Mouse (Mus musculus) hindbrain, embryonic 11.5 days (tissue): ENCODE results near the gene 3425401B19Rik. TPM values are rescaled to one million over a fixed set of nuclear protein-coding genes. Genes with fewer than 3 reads are reported as not detected.

Experiments used
- ATAC-seq: fragments of 200-750 bp; cut with Nextera tagmentation; 2 replicates; pipeline ENCODE4 v1.8.0; 2017; ENCODE audit warnings: mild to moderate bottlenecking, moderate TSS enrichment, moderate library complexity; ENCODE audit not compliant: low FRiP score
- DNase-seq: peaks from one replicate; pipeline ENCODE4 v3.0.0-alpha.2; 2015; ENCODE audit warnings: low spot score
- H3K27ac ChIP-seq: fragments of 300-500 bp; sonication (generic); 2 replicates; pipeline ENCODE4 v1.5.1; 2014; ENCODE audit warnings: mild to moderate bottlenecking, low read depth, low read length
- H3K27me3 ChIP-seq: fragments of 300-500 bp; sonication (generic); 2 replicates; pipeline ENCODE4 v1.6.1; 2014; ENCODE audit warnings: mild to moderate bottlenecking, low read length, moderate library complexity, mixed read lengths; ENCODE audit not compliant: control insufficient read depth, insufficient read depth
- H3K36me3 ChIP-seq: fragments of 300-500 bp; sonication (generic); 2 replicates; pipeline ENCODE4 v1.6.1; 2014; ENCODE audit warnings: mild to moderate bottlenecking, low read length, moderate library complexity, mixed read lengths; ENCODE audit not compliant: control insufficient read depth, insufficient read depth
- H3K4me1 ChIP-seq: fragments of 300-500 bp; sonication (generic); replicated peaks from 2 replicates; pipeline ENCODE4 v1.6.1; 2014; ENCODE audit warnings: low read length, mixed read lengths; ENCODE audit not compliant: control insufficient read depth, insufficient read depth
- H3K4me2 ChIP-seq: fragments of 300-500 bp; sonication (generic); replicated peaks from 2 replicates; pipeline ENCODE4 v1.6.1; 2014; ENCODE audit warnings: mild to moderate bottlenecking, low read depth, low read length
- H3K4me3 ChIP-seq: fragments of 300-500 bp; sonication (generic); 2 replicates; pipeline ENCODE4 v1.5.1; 2014; ENCODE audit warnings: low read depth, low read length
- H3K9ac ChIP-seq: fragments of 300-500 bp; sonication (generic); 2 replicates; pipeline ENCODE4 v1.6.1; 2014; ENCODE audit warnings: low read depth, low read length
- H3K9me3 ChIP-seq: fragments of 300-500 bp; sonication (generic); 2 replicates; pipeline ENCODE4 v1.6.1; 2016; ENCODE audit warnings: low read length; ENCODE audit not compliant: control insufficient read depth
- WGBS: fragments of 180-500 bp; shearing (Covaris S2); extraction: QIAGEN DNeasy Blood & Tissue Kit; methylation state at CpG from one replicate; pipeline ENCODE4 v1.1.7; 2014; 5-methylcytosine and 5-hydroxymethylcytosine counted together
- polyA plus RNA-seq: library from polyadenylated mRNA; unstranded; fragments of >200 nt; fragmentation: Nextera tagmentation; extraction: Ambion mirVana; gene quantifications from 2 replicates; pipeline ENCODE4 v1.2.1, GENCODE M21; 2014

Gene 3425401B19Rik
- polyA plus RNA-seq, result 0.06 and 0.17 TPM in 2 replicates

DNA sequence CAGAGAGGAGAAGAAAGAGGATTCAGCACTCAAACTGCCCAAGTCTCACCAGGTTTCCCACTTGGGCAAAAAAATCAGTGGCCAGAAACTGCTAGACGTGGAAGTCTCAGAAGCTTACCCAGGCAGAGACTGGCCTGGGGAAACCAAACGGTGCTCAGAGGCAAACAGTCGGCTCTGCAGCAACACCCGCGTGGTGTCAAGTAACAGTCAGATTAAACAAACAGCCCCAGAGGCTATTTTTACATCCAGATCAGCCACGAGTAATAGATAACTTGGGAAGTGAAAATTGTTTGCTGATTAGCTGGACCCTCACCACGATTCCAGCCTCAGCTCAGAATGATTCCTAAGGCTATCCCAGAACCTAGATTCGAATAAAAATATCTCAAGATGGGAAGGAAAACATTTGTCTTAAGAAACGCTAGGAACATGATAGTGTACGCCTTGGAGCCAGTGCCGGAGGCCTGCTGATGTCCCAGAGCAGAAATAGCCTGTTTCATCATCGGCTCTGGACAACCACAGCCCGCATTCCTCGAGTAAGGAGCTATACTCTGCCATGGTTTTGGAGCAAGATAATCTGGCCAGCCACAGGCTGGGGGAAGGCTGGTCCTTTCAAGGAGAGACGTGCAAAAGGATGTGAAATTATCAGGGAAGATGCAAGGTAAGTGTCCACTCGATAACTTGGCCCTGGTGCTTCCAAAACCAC lies at the start of gene 3425401B19Rik:
Gene 3425401B19Rik (minus strand): TSS at position 170 of the 703 bp plus-strand sequence.
- DNase-seq, result no peak
- Histone ChIP-seq H3K4me1 (no peaks in the 10 kb centered on the region), H3K27ac (no peak within 1 kb of the TSS), H3K4me3 (no peak within 1 kb of the TSS), H3K9me3 (no peaks in the 10 kb centered on the region), H3K27me3 (no peaks in the 10 kb centered on the region), H3K36me3 (no peaks in the 10 kb centered on the region), H3K4me2 (no peak within 1 kb of the TSS), H3K9ac (no peak within 1 kb of the TSS)
- WGBS, result 64% methylated on average over 16 of the region's 16 CpGs
- no peak for ATAC-seq

GRCm38 (mm10) chr14:32732961-32733360 lies 47.9 kb upstream of the 3425401B19Rik start:
- no peaks in the 10 kb centered on the region for H3K36me3 ChIP-seq
- no peak for ATAC-seq
- no peak overlapping the region for H3K27ac ChIP-seq
- 41% methylated on average over 6 of the region's 6 CpGs for WGBS
- H3K4me1 ChIP-seq, result no peaks in the 10 kb centered on the region
- no peaks in the 10 kb centered on the region for H3K27me3 ChIP-seq
- no peak overlapping the region for H3K4me2 ChIP-seq
- no peak for DNase-seq
- no peak overlapping the region for H3K9ac ChIP-seq
- H3K4me3 ChIP-seq, result no peak overlapping the region
- no peaks in the 10 kb centered on the region for H3K9me3 ChIP-seq

DNA sequence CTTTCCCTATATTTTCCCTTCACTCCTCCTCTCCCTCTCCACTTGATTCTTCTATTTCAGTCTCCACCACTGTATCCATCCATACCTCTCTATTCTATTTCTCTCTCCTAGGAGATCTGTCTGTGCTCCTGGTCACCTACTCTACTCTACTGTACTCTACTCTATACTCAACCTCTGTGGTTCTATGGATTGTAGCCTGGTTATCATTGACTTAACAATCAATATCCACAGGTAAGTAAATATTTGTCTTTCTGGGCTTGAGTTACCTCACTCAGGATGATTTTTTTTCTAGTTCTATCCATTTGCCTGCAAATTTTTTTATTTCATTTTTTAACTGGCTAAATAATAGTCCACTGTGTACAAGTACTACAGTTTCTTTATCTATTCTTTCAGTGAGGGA lies 41.8 kb upstream of the 3425401B19Rik start:
- no peaks in the 10 kb centered on the region for H3K4me1 ChIP-seq
- no peak overlapping the region for H3K9ac ChIP-seq
- H3K36me3 ChIP-seq, result no peaks in the 10 kb centered on the region
- no peak overlapping the region for H3K4me3 ChIP-seq
- DNase-seq (no peak), ATAC-seq (no peak)
- H3K27me3 ChIP-seq, result no peaks in the 10 kb centered on the region
- no peak overlapping the region for H3K4me2 ChIP-seq
- H3K9me3 ChIP-seq, result no peaks in the 10 kb centered on the region
- H3K27ac ChIP-seq, result no peak overlapping the region

DNA sequence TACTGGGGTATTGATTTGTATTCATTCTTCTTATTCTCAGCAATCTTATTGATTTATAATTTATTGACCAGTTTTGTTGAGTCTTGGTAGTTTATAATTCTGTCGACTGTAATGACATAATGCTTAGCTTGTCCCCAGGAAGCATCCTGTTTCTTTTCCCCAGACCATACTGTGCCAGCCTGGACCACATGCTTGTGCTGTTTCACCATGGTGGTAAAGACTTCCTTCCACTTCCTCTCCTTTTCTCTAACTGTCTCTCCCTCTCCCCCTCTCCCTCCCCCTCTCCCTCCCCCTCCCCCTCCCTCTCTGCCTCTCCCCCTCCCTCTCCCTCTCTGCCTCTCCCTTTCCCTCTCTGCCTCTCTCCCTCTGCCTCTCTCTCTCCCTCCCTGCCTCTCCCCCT lies 36.4 kb upstream of the 3425401B19Rik start:
- H3K4me2 ChIP-seq, result no peak overlapping the region
- ATAC-seq (no peak), DNase-seq (no peak)
- H3K9me3 ChIP-seq, result no peaks in the 10 kb centered on the region
- H3K9ac ChIP-seq, result no peak overlapping the region
- no peak overlapping the region for H3K4me3 ChIP-seq
- H3K36me3 ChIP-seq, result no peaks in the 10 kb centered on the region
- H3K4me1 ChIP-seq, result no peaks in the 10 kb centered on the region
- no peak overlapping the region for H3K27ac ChIP-seq
- no peaks in the 10 kb centered on the region for H3K27me3 ChIP-seq
- 50% methylated on average over 1 of the region's 1 CpGs for WGBS

DNA sequence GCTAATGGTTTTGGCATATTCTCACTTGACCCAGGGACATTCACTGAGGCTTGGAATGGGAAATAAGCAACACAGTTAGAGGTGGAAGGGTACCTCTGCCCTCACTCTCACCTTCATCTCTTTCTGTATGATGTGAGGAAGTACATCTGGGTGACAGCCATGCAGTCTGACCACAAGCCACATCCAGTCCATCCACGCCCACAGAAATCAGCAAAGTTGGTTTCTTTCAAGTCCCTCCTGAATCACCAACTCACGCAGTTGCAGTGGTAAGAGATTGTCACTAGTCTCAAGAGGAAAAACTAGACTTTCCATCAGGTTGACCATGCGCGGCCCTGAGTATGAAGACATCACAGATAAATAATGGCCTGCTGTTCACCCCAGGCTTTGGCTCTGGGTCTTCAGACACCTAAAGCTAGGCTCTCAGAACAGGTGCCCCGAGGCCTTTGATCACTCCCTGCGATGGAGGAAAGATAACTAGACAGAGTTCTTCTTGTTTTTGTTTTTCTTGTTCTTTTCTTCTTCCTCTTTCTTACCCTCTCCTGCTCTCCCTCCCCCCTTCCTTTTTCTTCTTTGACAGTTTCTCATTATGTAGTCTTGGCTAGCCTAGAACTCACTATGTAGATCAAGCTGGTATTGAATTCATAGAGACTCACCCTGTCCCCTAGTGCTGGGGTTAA lies 31.8 kb upstream of the 3425401B19Rik start:
- 83% methylated on average over 6 of the region's 6 CpGs for WGBS
- Histone ChIP-seq H3K27ac (no peak overlapping the region), H3K4me3 (no peak overlapping the region), H3K4me1 (no peaks in the 10 kb centered on the region), H3K36me3 (no peaks in the 10 kb centered on the region), H3K9me3 (no peaks in the 10 kb centered on the region), H3K27me3 (no peaks in the 10 kb centered on the region), H3K4me2 (no peak overlapping the region), H3K9ac (no peak overlapping the region)
- DNase-seq (no peak), ATAC-seq (no peak)

DNA sequence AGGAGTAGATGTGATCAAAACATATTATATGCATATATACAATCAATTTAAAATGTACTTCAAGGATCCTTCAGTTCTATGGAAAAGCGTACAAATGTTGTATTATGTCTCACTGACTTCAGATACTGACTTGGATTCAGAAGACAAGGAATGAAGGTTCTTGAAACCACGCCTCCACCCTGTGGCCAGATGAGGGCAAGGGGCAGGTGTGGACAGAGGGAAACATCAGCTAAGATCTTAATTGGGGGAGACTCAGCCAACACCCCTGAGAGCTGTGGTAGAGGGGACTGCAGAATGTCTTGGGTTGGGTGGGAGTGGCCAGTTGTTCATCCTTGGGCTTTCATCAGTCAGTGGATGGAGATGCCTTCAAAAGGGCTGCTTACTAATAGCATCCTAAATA lies 30.4 kb upstream of the 3425401B19Rik start:
- Histone ChIP-seq H3K36me3 (no peaks in the 10 kb centered on the region), H3K4me3 (no peak overlapping the region), H3K9ac (no peak overlapping the region), H3K27me3 (no peaks in the 10 kb centered on the region), H3K9me3 (no peaks in the 10 kb centered on the region), H3K4me2 (no peak overlapping the region), H3K27ac (no peak overlapping the region), H3K4me1 (no peaks in the 10 kb centered on the region)
- ATAC-seq (no peak), DNase-seq (no peak)
- WGBS, result 90% methylated on average over 2 of the region's 2 CpGs

GRCm38 (mm10) chr14:32715076-32715475 lies 30.0 kb upstream of the 3425401B19Rik start:
- ATAC-seq (no peak), DNase-seq (no peak)
- no peak overlapping the region for H3K27ac ChIP-seq
- H3K4me2 ChIP-seq, result no peak overlapping the region
- H3K27me3 ChIP-seq, result no peaks in the 10 kb centered on the region
- no peaks in the 10 kb centered on the region for H3K4me1 ChIP-seq
- no peaks in the 10 kb centered on the region for H3K9me3 ChIP-seq
- no peak overlapping the region for H3K4me3 ChIP-seq
- no peaks in the 10 kb centered on the region for H3K36me3 ChIP-seq
- 89% methylated on average over 6 of the region's 6 CpGs for WGBS
- no peak overlapping the region for H3K9ac ChIP-seq

GRCm38 (mm10) chr14:32709861-32710260 lies 24.8 kb upstream of the 3425401B19Rik start:
- Histone ChIP-seq H3K36me3 (no peaks in the 10 kb centered on the region), H3K4me2 (no peak overlapping the region), H3K4me1 (no peaks in the 10 kb centered on the region), H3K4me3 (no peak overlapping the region), H3K27me3 (no peaks in the 10 kb centered on the region), H3K9ac (no peak overlapping the region), H3K27ac (no peak overlapping the region), H3K9me3 (no peaks in the 10 kb centered on the region)
- 95% methylated on average over 6 of the region's 6 CpGs for WGBS
- DNase-seq, result no peak
- no peak for ATAC-seq

GRCm38 (mm10) chr14:32708756-32709155 lies 23.7 kb upstream of the 3425401B19Rik start:
- DNase-seq (no peak), ATAC-seq (no peak)
- H3K36me3 ChIP-seq, result no peaks in the 10 kb centered on the region
- WGBS, result 78% methylated on average over 7 of the region's 7 CpGs
- H3K27ac ChIP-seq, result no peak overlapping the region
- H3K4me2 ChIP-seq, result no peak overlapping the region
- H3K4me3 ChIP-seq, result no peak overlapping the region
- H3K27me3 ChIP-seq, result no peaks in the 10 kb centered on the region
- H3K9me3 ChIP-seq, result no peaks in the 10 kb centered on the region
- H3K4me1 ChIP-seq, result no peaks in the 10 kb centered on the region
- no peak overlapping the region for H3K9ac ChIP-seq
